Mouse (Mus musculus) spleen, adult 2 months (tissue): ENCODE measurements around the gene Cacna1c.

Source experiments
- CTCF ChIP-seq: fragments of 200-500 bp; IDR thresholded peaks from 2 replicates; pipeline ENCODE4 v1.5.1; 2011; ENCODE audit warnings: mild to moderate bottlenecking, inconsistent platforms; ENCODE audit not compliant: insufficient read depth, insufficient read length, insufficient replicate concordance; ENCODE audit errors: extremely low read depth
- POLR2A ChIP-seq: fragments of 200-500 bp; IDR thresholded peaks from 2 replicates; pipeline ENCODE4 v1.6.1; 2011; ENCODE audit warnings: low read depth, low read length, inconsistent platforms

- no peak for TF ChIP-seq CTCF
- no peak for TF ChIP-seq POLR2A
Observed at GRCm38 (mm10) chr6:118997397-118997796, 198.8 kb downstream of the Cacna1c start.
